Mouse (Mus musculus) hindlimb bud, embryonic 11.5 days (tissue): ENCODE data around the gene Arhgap15.

Source experiments
- DNase-seq: peaks from one replicate; pipeline ENCODE4 v3.0.0-alpha.2; 2012; ENCODE audit warnings: low read depth, low spot score; ENCODE audit errors: extremely low spot score

Gene Arhgap15

GRCm38 (mm10) chr2:44286181-44286719, 537.6 kb downstream of the Arhgap15 start:
- no peak for DNase-seq

DNA sequence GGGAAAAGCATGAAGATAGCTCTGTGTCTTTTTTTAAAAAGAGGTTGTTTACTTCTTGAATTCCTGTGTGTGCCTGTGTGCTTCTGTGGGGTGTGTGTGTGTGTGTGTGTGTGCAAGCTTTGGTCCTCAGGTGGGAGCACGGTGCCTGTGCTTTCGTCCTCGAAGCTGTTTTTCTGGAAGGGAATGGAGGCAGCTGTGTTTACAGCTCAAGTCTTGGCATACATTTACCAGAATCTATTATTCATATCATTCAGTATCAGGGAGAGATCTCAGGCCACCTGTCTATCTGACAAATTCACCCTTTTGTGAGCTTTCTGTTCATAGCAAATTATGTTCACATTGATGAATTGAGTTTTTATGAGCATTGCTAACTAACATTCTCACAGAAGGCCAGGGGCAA, 550.5 kb downstream of the Arhgap15 start:
- no peak for DNase-seq

DNA sequence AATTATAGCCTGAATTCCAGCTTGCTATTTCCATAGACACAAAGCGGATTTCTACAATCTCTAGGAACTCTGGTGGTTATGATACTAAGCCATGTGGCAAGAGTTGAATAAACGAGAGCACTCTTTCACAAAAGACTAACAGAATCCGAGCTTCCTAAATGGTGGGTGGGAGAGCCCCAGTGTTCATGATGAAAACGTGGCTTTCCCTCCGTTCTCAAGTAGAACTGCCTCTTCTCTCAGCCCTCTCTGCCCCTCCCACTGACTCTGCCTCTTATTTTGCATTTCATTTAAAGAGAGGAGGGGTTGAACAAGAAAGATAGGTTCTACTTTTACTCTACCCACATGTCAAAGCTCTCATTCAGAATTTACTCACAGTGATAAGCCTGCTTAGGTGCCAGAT, 551.3 kb downstream of the Arhgap15 start:
- DNase-seq = no peak

DNA sequence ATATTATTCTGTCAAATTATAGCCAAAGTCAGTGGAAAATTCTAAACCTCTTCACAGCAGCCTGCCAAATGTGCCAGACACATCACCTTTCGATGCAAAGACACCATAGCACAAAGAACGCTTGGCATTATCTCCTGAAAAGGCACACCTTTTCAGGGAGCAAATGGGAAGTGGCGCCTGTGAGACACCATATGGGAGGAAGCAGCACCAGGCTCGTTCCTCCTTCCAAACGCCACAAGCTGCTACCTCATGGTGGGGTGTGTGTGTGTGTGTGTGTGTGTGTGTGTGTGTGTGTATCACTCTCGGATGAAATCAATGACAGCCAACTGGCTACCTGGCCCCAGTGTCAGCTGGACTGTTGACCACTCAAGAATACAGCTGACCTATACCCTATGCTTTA, 551.8 kb downstream of the Arhgap15 start:
- no peak for DNase-seq

DNA sequence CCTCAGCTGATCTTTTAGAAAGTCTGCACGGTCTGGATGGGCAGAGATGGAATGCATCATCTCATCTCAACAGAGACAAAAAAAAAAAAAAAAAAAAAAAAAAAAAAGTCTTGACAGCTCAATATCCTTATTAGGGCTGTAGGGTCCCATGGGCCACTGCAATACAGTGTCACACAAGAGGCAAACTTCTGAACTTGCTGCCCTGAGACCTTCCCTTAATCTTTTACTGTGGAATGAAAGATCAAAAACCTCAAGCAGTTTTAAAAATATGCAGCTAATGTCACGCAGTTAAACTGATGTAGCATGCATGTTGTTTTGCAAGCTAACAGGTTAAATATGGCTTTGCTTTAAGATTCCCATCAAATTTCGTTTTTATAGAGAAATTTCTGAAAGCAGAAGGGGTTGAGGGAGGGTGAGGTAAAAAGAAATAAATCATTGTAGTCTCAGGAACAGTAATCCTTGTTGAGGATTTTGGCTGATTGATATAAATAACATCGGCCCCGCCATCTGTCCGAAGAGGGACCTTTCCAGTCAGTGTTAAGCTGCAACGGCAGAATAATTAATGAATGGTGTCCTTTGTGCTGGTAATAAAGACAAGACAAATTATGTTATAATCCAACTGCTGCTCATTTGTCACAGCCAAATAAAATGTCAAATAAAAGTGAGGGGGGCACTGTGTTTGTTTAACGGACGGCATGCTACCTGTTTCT, 555.8 kb downstream of the Arhgap15 start:
- no peak for DNase-seq

DNA sequence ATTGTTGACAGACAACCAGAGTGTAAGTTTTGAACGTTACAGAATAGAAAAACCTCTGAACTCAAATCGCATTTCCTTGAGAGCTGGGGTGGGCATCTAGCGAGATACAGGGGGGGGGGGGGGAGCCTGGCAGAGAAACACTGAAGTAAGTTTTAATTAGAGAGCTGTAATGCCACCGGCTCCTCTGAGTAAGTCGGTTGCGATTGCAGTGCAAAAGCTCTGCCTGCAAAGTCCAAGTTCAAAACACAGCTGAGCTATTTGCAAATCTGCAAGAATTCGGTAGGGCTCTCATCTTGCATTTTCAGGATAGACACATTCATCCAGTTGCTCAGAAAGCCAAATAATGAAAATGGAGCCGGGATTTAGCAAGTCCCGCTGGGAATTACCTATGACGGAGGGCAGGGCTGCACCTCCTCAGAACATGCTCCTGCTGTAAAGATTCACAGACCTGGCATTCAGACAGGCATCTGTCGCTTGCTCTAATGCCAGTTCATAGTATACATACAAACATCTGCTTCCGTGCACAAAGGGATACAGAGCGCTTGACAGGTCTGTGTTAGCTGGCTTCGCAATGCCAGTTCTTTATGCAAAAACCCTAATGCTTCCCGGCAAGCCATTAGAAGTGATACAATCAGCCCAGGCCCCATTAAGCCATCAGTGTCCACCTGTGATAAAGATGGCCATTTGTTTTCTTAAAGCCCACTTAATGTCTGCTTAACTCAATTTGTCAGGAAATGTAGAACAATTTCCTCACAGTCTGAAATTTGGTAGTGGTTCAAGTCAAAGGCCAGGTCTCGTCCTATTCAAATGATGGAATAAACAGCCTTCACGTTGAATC, 556.6 kb downstream of the Arhgap15 start:
- no peak for DNase-seq

DNA sequence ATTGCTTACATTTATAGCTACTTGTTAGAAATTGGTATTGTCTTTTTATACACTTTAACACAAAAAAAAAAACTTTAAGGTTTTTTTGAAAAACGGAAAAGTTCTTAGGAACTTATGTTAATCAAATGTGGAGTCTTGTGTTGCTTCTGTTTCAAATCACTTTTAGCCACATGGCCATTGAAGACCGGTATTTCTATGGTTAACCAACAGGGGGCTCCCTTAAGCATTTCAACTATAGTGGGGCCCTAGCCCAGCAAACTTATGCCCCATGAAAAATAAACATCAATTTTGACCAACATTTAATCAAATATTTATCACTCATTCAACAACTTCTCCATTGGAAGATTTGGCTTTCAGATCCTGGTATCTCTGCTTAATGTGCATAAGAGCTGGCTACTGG, 557.5 kb downstream of the Arhgap15 start:
- no peak for DNase-seq

GRCm38 (mm10) chr2:44309124-44309523, 560.5 kb downstream of the Arhgap15 start:
- DNase-seq = no peak

DNA sequence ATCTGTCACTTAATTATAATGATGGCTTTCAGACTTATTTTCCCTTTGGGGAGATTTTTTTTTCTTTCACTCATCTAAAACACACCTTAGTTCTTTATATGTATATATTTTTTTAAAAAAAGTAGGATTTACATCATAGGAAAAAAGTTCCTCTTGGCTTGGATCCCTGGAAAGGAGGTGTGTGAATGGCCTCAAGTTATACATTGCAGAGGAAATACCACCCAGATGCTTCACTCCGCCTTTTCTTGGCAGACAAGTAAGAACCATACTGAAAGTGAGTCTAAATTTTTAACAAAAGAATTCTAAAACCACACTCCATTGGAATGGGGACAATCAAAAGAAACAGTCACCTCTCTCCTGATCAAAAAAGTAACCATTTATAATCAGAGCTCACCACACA, 560.9 kb downstream of the Arhgap15 start:
- no peak for DNase-seq

GRCm38 (mm10) chr2:44310095-44310748, 561.6 kb downstream of the Arhgap15 start:
- DNase-seq = no peak

GRCm38 (mm10) chr2:44311216-44311615, 562.6 kb downstream of the Arhgap15 start:
- no peak for DNase-seq

DNA sequence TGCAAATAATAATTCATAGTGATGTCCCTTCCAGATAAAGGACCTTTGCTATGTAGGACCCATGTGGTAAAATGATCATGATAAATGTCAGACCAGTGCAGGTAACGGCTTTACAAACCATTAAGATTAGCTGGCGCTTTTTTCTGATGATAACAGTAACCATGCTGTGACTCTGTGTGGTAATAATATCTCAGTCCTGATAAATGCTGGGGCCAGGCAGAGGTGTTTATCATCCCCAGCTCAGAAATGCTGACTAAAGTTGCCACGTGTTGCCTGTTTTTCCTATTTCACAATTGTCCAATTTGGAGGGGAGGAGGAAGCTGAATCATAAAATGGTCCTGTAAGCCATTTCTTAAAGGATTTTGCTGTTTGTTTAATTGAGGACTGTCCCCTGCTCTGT, 564.9 kb downstream of the Arhgap15 start:
- DNase-seq = no peak

- DNase-seq = no peak
Measured at GRCm38 (mm10) chr2:44318436-44318835, 569.8 kb downstream of the Arhgap15 start.

- no peak for DNase-seq
Measured at GRCm38 (mm10) chr2:44319479-44319878, 570.9 kb downstream of the Arhgap15 start.

DNA sequence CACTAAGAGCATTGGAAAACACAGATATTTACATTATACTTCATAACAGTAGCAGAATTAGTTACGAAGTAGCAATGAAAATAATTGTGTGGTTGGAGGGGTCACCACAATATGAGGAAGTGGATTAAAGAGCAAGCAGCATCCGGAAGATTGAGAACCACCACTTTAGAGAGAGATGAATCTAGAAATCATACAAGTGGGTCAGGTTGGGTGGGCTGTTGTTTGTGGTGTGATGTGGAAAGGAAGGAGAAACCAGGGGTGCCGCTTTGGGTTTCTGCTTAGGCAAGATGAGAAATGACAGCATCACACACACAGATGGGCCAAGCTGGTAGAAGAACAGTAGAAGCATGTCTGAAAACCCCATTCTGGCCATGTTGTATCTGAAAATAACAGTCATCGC, 575.2 kb downstream of the Arhgap15 start:
- DNase-seq = no peak

DNA sequence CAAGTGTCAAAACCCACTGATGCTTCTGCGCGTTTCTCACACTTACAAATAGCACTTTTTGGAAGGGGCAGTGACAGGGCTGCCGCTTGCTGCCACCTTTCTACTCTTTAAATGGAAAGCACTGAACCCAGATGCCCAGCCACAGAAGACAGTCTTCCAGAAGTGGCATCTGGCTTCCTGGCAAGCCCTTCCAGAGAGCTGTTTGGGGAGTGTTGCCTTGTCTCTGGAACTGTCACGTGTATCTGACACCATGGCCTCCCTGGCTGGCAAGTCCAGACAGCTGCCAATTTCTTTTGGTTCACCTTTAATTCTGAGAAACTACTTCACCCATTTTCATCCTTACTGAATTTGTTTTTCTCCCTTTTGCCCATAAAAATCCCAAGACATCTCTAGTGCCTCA, 584.7 kb downstream of the Arhgap15 start:
- DNase-seq = no peak

- no peak for DNase-seq
Measured at GRCm38 (mm10) chr2:44334006-44334405, 585.4 kb downstream of the Arhgap15 start.

DNA sequence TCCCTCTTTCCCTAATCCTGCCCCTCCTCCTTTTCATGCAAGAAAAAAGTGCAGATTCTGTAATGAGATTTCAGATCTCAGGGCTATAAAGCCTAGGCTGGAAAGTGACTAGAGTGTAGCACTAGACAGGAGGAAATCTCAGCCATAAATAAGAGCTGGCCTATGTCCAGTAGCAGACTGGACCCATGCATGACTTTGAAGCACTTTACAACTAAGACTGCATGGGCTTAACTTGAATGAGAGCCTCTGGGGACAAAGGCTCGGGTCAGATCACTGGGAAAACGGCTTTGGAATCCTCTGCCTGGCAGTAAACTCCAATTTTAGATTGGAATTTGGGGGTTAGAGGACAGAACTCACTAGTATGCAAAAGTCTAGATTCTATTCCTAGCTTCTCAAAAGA, 585.9 kb downstream of the Arhgap15 start:
- no peak for DNase-seq

DNA sequence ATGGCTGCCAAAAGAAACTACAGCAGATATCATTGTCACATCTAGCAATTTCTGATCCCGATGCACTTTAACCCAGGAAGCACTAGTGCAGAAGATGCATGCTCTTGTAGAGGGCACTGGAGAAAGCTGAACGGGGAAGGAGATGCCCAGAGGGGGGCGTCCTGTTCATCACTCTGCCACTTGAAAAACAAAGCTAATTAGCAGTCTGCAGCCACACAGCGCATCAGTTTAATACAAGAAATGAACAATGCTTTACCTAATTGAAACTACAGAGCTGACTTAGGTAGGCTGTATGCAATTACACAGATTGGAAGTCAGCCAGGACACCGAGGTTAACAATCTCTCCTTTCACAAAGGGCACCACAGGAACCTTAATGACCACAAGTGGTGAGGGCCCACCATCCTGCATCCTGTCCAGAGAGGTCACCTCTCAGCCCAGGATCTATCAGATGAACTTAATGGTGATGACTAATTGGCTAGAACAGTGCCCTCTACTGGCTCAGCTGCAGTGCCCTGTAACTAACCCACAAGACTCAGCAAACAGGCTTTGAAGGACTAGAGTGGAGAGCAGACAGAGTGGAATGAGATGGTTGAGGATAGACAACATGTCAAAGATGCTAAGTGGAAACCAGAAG, 588.2 kb downstream of the Arhgap15 start:
- no peak for DNase-seq

GRCm38 (mm10) chr2:44338467-44338866, 589.8 kb downstream of the Arhgap15 start:
- no peak for DNase-seq

GRCm38 (mm10) chr2:44341091-44341571, 592.5 kb downstream of the Arhgap15 start:
- no peak for DNase-seq
